Mouse (Mus musculus): ENCODE results near the gene Ubxn1.
"Not testable (repeated sequence)": the region's sequence is repeated elsewhere in the genome, so short reads cannot be mapped to it uniquely, and the experiment has no call there.

Gene Ubxn1

GRCm38 (mm10) chr19:8857689-8858088 is 13.6 kb upstream of the Ubxn1 start:
- peak in 1 of 2 experiments; percentile 42 for DNase-seq (ENCODE audit: low spot score in 2 of 2)

GRCm38 (mm10) chr19:8859018-8859417 is 12.3 kb upstream of the Ubxn1 start:
- no peak for DNase-seq (ENCODE audit: low spot score in 2 of 2)

DNA sequence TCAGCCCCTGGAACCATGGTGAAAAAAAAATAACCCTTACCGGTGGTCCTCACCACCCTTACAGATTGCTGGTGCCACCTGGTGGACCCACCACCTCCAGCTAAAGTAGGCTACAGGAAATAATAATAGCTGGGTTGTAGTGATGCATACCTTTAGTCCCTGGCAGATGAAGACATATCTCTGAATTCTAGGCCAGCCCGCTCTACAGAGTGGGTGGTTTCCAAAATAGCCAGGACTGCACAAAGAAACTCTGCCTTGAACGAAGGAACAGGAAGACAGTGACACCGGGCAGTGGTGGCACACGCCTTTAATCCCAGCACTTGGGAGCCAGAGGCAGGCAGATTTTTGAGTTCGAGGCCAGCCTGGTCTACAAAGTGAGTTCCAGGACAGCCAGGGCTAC is 7.0 kb upstream of the Ubxn1 start:
- no peak for DNase-seq (ENCODE audit: low spot score in 2 of 2)

- DNase-seq (ENCODE audit: low spot score in 2 of 2), result not testable (repeated sequence)
These were observed 915 bp upstream of the Ubxn1 start for GRCm38 (mm10) chr19:8870381-8870780.

- DNase-seq (ENCODE audit: low spot score in 2 of 2), result no peak
These were observed 458 bp upstream of the Ubxn1 start for GRCm38 (mm10) chr19:8870838-8871237.

- peak in 1 of 2 experiments; percentile 13 for DNase-seq (ENCODE audit: low spot score in 2 of 2)
These were observed 1.1 kb downstream of the Ubxn1 start for GRCm38 (mm10) chr19:8872266-8872840.

- DNase-seq (ENCODE audit: low spot score in 2 of 2), result no peak
These were observed 3.7 kb downstream of the Ubxn1 start for GRCm38 (mm10) chr19:8875031-8875430.

DNA sequence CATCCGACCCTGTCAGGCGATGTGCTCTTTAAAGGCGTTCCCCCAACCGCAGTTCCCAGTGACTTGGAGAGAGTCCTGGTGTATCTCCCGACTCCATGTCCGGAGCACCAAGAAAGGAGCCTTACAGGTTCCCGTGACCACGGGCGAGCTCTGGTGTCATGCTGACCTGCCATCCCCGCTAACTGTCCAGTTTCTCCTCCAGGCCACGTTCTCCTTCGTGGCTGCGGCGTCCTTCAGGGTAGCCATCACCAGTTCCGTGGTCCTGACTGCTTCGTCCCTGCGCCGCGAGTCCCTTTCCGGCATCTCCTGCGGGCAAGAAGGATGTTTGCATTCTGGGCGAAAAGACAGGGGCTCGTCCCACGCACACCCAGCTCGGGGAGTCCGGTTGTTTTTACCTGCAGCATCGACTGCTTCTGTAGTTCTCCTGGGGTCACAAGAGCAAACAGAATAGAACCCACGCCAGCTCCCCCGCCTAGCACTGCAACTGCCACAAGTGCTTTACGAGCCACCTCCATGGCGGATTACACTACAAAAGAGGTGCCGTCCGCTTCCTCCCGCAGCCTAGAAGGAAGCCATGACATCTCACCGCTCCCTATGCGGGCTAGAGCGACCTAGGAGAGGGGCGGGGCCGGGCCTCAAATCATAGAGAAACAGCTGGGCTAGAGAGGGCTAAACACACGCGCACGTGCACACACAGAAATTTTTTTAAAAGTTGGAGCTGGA is 9.2 kb downstream of the Ubxn1 start, which contains the start of gene Uqcc3:
Uqcc3 (minus strand) TSS at position 613 of the 723 bp plus-strand sequence.
- peak; percentile 85 to 91 for DNase-seq (ENCODE audit: low spot score in 2 of 2)

DNA sequence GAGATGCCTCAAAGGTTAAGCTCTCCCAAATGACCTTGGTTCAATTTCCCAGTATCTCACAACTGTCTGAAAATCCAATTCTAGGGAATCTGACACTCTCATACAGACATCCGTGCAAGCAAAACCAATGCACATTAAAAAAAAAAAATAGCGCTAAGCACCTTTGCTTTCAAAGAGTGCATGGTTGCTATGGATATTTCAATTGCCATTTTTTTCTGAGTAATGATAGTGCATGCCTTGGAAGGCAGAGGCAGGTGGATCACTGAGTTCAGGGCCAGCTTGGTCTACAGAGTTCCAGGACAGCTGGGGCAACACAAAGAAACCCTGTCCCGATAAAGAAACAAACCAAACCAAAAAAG is 9.7 kb downstream of the Ubxn1 start:
- no peak for DNase-seq (ENCODE audit: low spot score in 2 of 2)

GRCm38 (mm10) chr19:8883616-8884015 is 12.3 kb downstream of the Ubxn1 start, which contains the start of the genes Lbhd1 and Gm49403:
Lbhd1 (plus strand) TSS chr19:8883732.
Gm49403 (plus strand) TSS chr19:8883930.
- DNase-seq (ENCODE audit: low spot score in 2 of 2), result no peak

DNA sequence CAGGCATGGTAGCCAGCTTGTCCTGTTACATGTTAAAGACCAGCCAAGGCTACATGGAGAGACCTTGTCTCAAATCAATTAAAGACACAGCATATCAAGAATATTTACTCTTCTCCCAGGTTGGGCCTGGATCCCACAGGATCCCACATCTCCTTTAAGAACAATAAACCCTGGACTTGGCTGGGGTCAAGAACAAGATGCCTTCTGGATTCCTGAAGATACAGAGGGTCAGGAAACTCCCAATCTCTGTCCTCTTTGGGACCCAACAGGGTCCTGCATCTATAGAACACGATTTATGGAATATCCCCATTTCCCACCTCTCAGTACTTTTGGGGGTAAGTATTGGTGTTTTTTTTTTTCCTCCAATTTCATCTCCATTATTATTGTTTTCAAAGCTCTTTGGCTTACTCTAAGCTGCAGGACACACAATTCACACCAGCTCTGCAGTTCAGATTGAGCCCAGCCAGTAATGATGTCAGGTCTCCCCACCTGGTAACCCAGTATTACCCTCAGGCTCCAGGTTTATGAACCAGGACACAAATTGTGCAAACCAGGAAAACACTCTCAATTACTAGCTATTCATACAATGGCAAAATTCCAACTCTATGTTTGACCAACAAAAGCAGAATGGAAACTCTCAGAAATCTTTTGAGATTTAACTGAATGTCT is 15.8 kb downstream of the Ubxn1 start:
- DNase-seq (ENCODE audit: low spot score in 2 of 2), result no peak

- no peak for DNase-seq (ENCODE audit: low spot score in 2 of 2)
These were observed 16.5 kb downstream of the Ubxn1 start for GRCm38 (mm10) chr19:8887585-8888463.

DNA sequence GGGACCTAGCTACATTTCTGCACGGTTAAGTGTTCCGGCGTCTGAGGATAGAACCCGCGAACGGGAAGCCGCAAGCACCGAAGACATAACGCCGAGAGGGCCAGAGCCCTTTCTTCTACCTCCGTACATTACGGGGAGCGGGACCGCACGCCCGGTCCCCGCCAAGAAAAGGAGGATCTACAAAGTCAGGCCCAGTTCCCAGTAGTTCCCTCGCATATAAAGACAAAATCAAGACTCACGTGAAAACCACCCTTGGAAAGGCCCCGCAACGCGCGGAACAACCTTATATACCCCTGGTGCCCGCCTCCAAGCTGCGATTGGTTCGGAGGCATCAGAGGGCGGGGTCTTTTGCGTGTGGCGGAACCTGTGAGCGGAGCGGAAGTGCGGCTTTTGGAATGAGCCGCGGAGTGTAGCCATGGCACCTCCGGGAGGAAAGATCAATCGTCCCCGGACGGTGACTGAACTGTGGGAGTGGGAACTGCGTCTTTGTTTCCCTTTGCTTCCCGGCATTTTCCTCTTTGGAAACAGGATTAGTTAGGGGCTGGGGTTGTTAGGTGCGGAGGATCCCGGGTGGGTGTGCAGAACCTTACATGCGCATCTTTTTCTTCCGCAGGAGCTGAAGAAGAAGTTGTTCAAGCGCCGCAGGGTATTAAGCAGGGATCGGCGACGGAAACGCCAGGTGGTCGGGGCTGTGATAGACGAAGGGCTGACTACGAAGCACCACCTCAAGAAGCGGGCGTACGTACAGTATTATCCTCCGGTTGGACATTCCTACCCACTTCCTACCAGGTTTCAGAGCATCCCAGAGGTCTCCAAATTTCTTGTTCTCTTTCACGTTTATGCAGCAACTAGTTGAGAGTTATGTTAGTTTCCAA is 17.5 kb downstream of the Ubxn1 start, which contains the start of the genes 1810009A15Rik and Gm49416:
1810009A15Rik (plus strand) TSS at position 343 of the 875 bp plus-strand sequence.
Gm49416 (plus strand) TSS at position 416 of the 875 bp plus-strand sequence.
- DNase-seq (ENCODE audit: low spot score in 2 of 2), result peak; percentile 86 to 95

- DNase-seq (ENCODE audit: low spot score in 2 of 2), result peak; percentile 75 to 85
These were observed 21.8 kb downstream of the Ubxn1 start, which contains the start of gene Ints5 for GRCm38 (mm10) chr19:8892829-8893766. Ints5 (plus strand) TSS chr19:8893005.

DNA sequence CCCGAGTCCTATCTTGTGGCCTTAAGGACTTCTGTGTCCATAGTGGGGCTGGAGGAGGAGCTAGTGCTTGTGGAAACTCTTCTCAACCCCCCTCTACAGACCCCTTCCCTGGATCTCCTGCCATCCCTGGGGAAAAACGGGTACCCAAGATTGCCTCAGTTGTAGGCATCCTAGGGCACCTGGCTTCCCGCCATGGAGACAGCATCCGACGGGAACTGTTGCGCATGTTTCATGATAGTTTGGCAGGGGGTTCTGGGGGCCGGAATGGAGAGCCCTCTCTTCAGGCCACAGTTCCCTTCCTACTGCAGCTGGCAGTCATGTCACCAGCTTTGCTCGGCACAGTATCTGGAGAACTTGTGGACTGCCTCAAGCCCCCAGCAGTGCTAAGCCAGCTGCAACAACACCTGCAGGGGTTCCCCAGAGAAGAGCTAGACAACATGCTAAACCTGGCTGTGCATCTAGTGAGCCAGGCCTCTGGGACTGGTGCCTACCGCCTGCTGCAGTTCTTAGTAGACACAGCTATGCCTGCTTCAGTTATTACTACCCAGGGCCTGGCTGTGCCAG is 24.2 kb downstream of the Ubxn1 start:
- no peak for DNase-seq (ENCODE audit: low spot score in 2 of 2)

- not testable (repeated sequence) for DNase-seq (ENCODE audit: low spot score in 2 of 2)
These were observed 24.9 kb downstream of the Ubxn1 start for GRCm38 (mm10) chr19:8896231-8896630.

DNA sequence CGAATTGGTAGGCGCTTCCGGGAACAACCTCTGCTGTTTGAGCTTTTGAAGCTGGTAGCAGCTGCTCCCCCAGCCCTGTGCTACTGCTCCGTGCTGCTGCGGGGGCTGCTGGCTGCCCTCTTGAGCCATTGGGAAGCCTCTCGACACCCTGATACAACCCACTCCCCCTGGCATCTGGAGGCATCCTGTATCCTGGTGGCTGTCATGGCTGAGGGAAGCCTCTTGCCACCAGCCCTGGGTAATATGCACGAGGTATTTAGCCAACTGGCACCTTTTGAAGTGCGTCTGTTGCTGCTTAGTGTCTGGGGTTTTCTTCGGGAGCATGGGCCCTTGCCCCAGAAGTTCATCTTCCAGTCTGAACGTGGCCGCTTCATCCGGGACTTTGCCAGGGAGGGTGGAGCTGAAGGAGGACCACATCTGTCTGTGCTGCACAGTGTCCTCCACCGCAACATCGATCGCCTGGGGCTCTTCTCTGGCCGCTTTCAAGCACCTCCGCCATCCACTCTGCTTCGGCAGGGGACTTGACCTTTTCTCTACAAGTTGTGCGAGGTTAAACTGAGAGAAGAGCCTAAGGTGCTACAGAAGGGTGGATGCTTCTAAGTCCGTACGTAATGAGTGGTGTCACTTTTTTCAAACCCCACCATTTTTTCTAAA is 26.0 kb downstream of the Ubxn1 start:
- DNase-seq (ENCODE audit: low spot score in 2 of 2), result peak in 1 of 2 experiments; percentile 50

DNA sequence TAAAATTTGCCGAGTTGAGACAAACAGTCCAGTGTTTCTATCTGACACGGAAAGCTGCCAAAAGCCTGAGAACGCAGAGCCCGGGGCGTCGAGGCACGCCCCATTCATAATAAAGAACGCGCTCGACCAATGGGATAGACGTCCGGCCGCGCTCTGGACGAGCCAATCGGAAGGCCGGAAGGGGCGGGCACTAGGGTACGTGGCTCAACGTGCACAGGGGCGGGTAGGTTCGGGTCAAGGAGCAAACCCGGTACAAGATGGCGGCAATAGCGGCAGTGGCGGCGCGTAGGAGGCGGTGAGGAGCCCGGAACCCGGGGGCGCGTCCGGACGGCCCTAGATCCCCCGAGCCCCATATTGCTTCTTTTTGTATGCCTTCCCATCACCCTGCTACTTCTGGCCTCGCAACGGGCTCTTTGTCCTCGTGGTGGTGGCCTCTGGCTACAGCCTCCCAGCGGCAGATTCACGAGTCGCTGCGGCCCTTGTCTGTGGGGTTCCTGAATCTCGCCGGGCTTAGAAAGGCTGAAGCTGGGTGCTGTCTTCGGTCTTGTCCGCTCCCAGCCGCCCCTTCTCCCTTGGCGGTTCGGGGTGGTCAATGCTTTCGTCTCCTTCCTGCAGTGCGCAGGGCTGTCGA is 26.7 kb downstream of the Ubxn1 start, which contains the start of gene Ganab:
Ganab (plus strand) TSS at position 207 of the 631 bp plus-strand sequence.
- DNase-seq (ENCODE audit: low spot score in 2 of 2), result peak; percentile 90 to 96

Measured in urinary bladder, postnatal 36 days (tissue).